Comparison of ENCODE assay signal across 17 mouse cellular contexts in the genomic region with DNA sequence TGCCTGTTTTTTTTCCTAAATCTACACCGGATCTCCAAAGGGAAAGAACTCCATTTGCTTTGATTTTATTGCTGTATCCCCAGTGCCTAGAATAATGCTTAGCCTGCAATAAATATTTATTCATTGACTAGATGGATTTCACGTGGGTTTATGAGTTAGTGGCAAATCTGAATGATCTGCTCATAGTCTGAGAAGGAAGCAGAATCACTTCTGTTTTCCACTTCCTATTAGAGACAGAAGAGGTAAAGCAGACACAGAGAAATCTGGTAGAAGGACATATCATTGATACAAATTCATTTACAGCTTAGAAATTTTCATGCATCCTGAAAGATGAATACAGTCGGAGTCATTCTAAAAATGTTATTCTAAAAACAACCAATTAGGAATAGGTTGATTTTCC. TPM values are rescaled to one million over a fixed set of nuclear protein-coding genes. Genes with fewer than 3 reads are reported as not detected.
DNase-seq lines count a peak whose midpoint lies in the region.
"Had no signal": no experiment of that assay in that cellular context is flagged by ENCODE, and none has a peak within 500 bp of the region (broad histone marks: within the 10 kb centered on the region; RNA-seq: fewer than 3 reads in every experiment).

No protein-coding gene starts in this region.

- DNase-seq in A20 (ENCODE audit: low read depth, low spot score): peak; percentile 33
- peak; percentile 11 for DNase-seq in CD4-positive helper T cell, adult 2 months (ENCODE audit: low read depth, low spot score)
- DNase-seq in induced T-regulatory cell, adult 2 months (ENCODE audit: low read depth): peak; percentile 51
- DNase-seq in spleen, postnatal 36 days (ENCODE audit: low spot score in 2 of 2): no peak
- no peak for DNase-seq in spleen, postnatal 4 days (ENCODE audit: low spot score in 2 of 2)
- DNase-seq in gastrocnemius, adult 18-20 months (ENCODE audit: low spot score): no peak
- DNase-seq: adrenal gland, adult 2 months; adrenal gland, postnatal 10 days; adrenal gland, postnatal 25 days; B cell, adult 2 months; cerebellum, adult 11 months; cerebellum, adult 18-20 months; cerebellum, adult 8-10 months; cerebellum, adult 9-11 months; cerebellum, postnatal 14 days; cerebellum, postnatal 36 days; embryo, embryonic 11 days had no signal

RNA-seq across cellular contexts. Expression of gene Cd28, which starts 56.6 kb away (rescaled TPM):
- 1 to 10 TPM; 2.2 to 2.9 TPM for total RNA-seq in gastrocnemius, adult 18-20 months (2021)

Comparison
In these comparisons a context has a peak if more than half of its experiments do, and no peak if none do; other contexts are left out.
1. DNase-seq: peak in A20 (single experiment), CD4-positive helper T cell, adult 2 months (single experiment) and induced T-regulatory cell, adult 2 months (single experiment); none in spleen, postnatal 36 days (0 of 2), spleen, postnatal 4 days (0 of 2) and gastrocnemius, adult 18-20 months (single experiment).